Mouse (Mus musculus): ENCODE data around the gene Atf7.
"Not testable (repeated sequence)": the region's sequence is repeated elsewhere in the genome, so short reads cannot be mapped to it uniquely, and the experiment has no call there.

Gene Atf7

GRCm38 (mm10) chr15:102624970-102625686 lies at the start of gene Atf7, which contains the start of gene Gm28047:
Gene Atf7 (minus strand): TSS chr15:102625464.
Gene Gm28047 (minus strand): TSS chr15:102625067.
- DNase-seq: peak; percentile 99

- no peak for DNase-seq
Observed at GRCm38 (mm10) chr15:102673548-102673947, 48.3 kb upstream of the Atf7 start.

DNA sequence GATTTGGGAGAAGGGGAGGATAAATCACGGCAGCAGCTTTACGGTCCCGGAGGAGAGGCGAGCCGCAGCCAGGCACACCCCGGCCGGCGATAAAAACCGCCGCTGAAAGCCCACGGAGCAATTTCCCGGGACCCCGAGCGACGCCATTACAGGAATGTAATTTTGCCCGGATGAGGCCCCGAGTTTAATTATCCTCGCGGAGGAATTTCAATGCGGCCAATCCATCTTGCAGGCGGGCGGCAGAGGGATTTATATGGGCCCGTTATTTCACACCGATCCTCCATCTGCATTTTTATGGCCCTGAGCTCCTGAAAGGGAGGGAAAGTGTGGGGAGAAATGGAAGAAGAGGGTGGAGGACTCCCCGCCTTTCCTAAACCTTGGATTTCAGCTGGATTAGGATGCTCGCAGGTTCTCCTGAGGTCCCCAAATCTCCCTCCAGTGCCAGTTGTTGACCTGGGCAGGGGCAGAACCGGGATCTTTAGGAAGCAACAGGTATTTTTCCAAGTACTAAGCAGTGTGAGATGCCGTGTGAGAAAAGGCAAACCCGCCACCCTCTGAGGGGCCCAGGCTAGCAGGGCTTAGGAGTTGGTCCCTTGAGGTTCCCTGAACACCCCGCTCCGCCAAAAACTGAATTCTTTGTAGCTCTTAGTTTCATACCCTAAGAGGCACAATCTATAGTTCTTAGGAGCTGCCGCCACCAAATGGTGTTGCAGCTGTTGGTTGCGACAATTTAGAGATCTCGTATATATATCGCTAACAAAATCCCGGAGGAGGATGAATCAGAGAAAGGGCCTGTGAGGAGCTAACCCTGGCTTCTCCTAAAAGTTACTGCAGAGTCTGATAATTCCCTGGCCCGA lies 47.2 kb upstream of the Atf7 start, which contains the start of gene Atp5g2:
Gene Atp5g2, minus strand, starts transcription at position 138 of the 857 bp plus-strand sequence.
- peak; percentile 4 for DNase-seq

- DNase-seq: peak; percentile 60
Observed at GRCm38 (mm10) chr15:102671721-102672214, 46.5 kb upstream of the Atf7 start.

- DNase-seq: peak; percentile 98
Observed at GRCm38 (mm10) chr15:102670767-102671575, 45.7 kb upstream of the Atf7 start.

GRCm38 (mm10) chr15:102670281-102670680 lies 45.0 kb upstream of the Atf7 start:
- no peak for DNase-seq

GRCm38 (mm10) chr15:102669571-102669970 lies 44.3 kb upstream of the Atf7 start:
- DNase-seq: no peak

DNA sequence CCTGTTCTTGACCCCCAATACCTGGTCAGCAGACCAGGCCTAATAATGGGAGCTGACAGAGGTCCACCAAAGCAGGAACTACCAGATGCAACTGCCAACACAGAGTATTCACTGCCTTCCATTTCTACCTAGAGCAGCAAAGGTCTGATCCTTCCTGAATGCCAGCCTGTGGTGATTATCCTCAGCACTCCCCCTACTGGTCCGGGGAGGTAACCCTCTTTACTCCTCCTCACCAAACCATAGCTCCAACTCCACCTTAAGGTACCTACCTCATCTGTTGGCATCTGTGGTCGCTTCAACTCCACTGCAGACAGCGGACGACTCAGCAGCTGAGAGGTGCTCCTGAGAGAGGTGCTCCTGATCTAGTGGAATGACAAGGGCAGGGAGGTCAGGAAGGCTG lies 40.2 kb upstream of the Atf7 start:
- peak; percentile 64 for DNase-seq

DNA sequence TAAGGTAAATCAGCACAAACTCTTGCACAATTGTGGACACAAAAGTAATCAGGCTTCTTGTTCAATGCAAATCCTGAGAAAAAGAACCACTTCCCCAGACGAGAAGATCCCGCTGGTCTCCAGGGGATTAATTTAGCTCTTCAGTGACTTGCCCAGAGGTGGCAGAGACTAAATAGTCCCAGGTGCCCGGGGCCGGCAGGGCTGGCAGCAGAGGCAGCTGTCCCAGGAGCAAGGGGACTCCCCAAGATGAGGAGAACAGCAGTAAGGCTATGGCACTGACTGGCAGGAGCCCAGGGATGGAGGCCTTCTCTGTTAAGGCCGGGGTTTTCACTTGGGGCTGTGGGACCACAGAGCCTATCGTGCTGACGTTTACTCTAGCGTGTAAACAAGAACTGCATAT lies 38.6 kb upstream of the Atf7 start:
- DNase-seq: no peak

DNA sequence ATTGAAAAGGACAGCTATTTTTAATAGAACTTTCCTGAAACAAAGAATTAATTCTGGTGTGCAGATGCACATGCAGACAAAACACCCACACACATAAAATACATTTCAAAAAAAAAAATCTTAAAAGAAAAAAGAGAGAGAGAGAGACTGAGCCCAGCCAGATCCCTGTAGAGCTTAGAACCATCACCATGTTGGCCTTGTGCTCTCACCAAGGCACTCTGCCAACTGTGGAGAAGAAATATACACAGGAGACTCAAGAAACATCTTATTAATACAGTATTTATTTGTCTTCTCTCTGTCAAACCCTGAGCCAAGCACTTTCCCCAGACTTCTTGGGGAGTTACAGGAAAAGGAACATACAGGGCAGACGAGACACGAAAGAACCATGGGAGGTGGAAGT lies 37.3 kb upstream of the Atf7 start:
- not testable (repeated sequence) for DNase-seq

DNA sequence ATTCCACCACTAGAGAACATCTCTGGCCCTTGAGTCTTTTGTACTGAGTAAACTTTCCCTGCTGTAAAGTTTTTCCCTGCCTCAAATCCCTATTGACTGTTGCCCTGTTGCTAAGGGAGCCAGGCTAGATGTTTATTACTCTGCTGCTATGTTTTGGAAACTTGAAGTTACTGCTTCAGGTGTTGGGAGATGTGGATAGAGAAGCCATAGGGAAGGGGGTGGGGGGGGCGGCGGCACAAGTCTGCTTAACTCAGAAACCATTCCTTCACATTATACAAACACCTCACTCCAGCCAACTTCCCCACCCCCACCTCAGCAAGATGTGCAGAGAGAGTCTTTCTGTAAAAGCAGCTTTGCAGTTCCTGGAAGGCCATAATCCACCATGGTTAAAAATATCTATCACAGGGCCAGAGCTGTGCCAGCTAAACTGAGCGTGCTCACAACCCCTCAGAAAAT lies 32.7 kb upstream of the Atf7 start:
- no peak for DNase-seq

GRCm38 (mm10) chr15:102656658-102657057 lies 31.4 kb upstream of the Atf7 start:
- no peak for DNase-seq

DNA sequence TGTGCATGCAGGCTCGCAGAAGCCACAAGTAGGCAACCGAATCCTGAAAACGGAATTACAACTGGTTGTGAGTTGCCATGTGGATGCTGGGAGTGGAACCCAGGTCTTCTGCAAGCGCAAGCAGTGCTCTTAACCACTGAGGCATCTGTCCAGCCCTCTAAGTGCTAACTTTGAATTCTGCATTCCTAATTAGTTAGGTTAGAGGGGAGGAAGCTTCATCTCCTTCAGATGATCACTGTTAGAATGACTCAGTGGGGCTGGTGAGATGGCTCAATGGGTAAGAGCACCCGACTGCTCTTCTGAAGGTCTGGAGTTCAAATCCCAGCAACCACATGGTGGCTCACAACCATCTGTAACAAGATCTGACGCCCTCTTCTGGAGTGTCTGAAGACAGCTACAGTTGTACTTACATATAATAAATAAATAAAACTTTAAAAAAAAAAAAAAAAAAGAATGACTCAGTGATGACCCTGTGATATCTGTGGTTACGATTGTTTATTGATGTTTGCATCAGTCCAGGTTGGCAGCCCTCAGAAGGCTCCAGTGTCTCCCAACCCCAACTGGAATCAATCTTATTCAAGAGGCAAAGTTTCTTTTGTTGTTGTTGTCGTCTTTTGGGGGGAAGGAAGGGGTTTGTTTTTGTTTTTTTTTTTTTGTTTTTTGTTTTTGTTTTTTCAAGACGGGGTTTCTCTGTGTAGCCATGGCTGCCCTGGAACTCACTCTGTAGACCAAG lies 26.8 kb upstream of the Atf7 start:
- DNase-seq: not testable (repeated sequence)

DNA sequence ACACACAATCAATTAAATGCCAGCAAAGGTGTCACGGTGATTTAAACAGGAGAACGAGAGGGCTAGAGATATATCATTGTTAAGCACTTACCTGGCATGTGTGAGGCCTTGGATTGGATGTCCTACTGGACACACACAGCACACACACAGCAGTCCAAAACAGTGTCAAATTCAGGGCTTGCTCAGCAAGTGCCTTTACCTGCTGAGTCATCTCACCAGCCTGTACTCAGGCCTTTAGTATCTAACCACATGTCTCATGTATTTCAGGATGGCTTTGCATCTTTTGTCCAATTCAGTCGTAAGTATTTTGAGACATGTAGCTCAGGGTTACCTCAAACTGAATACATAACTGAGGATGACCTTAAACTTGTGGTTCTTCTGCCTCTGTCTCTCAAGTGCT lies 25.8 kb upstream of the Atf7 start:
- no peak for DNase-seq

- DNase-seq: no peak
Observed at GRCm38 (mm10) chr15:102635817-102636216, 10.6 kb upstream of the Atf7 start.

- DNase-seq: no peak
Observed at GRCm38 (mm10) chr15:102634684-102635083, 9.4 kb upstream of the Atf7 start.

DNA sequence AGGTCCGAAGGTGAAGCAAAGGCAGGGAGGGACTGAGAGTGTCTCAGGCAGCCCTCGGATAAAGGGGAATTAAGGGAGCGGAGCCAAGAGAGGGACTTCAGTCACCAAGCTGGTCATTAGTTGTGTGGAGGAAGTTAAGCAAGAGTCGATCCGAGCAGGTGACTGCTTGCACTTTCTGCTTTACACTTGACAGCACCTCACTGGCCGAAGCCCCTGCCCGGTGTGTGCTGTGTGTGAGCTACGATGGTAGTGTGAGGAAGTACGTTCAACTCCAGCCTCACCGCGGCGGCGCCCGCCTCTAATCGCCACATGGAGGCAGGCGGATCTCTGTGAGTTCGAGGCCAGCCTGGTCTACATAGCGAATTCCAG lies 407 bp upstream of the Atf7 start:
- DNase-seq: no peak

DNA sequence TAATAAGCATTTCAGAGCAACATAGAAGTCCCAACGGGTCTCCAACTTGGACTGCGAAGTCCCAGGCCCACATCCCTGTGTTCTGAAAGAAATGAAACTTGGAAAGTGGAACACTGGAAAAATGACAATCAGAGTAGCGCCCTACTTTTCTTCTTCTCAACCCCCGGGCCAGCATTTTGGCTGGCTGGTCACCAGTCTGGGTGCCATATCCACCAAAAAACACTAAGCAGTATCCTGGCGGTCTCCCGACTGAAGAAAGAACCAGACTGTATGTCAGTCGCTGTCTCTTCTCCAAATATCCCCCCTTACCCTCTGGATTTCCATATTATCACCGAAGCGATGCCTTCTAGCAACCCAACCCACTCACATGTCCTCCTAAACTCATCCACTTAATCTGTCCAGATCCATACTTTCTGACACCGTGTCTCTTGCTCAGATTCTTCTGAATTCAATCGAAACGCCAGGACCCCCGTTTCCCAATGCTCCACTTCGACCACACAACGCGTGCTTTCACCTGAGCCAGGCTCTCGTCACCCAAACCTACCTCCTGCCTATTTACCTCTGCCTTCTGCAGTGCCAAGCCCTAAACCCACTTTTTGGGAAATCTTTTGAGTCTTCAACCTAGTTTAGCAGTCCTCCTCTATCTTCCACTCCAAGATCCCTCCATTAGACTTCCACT lies 834 bp downstream of the Atf7 start:
- peak; percentile 2 for DNase-seq

DNA sequence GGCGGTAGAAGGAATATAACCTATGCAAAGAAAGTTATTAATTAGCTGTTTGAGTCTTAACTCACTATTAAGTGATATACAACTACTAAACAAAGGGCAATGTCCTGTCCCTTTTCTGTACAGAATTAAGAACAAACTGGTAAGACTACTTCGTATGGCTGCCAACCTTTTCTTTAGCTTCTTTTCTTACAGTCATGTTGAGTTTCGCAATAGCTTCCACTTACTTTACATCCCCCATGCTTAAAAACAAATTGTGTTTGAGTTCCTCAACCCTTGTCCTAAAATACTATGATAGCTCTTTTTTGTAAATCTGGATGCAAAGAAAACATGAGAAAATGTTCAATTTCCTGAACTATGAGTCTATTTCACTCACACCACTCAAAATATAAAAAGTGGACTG lies 2.1 kb downstream of the Atf7 start:
- DNase-seq: no peak

DNA sequence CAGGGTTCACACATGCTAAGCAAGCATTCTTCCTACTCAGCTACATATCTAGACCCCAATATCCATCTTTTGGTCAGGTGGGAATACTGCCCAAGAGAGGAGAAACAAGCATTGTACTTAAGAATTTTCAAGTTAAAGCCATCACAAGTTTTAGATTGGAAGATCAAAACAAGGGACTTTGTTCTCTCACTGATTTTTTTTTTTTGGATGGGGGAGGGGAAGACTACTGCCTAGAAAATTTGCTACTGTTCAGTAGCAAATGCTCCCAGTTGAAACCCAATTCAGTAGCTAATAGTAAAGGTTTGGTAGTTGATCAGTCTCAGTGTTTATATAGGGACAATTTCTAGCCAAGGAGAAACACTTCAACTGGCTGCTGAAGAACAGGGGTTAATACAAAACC lies 2.7 kb downstream of the Atf7 start:
- DNase-seq: no peak

DNA sequence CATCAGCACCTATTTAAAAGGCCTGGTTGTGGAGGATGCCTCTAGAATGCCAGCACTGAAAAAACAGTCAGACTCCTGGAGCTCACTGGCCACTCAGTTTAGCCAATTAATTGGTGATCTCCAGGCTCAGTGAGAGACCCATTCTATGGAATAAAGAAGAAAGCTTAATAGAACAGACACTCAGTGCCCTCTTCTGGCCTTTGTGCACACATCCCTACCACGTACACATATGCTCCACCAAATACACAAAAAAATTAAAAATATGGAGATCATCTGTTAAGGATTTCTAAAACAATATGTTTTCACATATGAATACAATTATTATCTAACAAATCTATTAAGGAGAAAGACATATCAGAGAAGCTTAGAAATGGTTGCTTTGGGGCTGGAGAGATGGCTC lies 4.5 kb downstream of the Atf7 start:
- no peak for DNase-seq

DNA sequence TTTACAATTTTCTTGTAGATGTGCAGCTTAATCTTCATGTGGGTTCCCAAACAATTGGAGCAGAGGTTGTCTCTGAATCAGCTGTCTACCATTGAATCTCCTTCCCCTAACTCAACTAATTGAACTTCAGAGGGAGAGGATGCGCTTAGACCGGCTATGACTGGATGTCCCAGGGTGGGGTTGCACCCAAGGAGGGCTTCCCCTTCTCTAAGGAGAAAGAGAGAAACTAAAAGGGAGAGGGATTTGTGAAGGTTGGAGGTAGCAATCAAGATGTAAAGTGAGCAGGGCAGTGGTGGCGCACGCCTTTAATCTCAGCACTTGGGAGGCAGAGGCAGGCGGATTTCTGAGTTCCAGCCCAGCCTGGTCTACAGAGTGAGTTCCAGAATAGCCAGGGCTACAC lies 5.8 kb downstream of the Atf7 start:
- DNase-seq: no peak

All from thymus, postnatal 25 days (tissue).